ENCODE assay signal across 17 mouse cellular contexts in the genomic region with DNA sequence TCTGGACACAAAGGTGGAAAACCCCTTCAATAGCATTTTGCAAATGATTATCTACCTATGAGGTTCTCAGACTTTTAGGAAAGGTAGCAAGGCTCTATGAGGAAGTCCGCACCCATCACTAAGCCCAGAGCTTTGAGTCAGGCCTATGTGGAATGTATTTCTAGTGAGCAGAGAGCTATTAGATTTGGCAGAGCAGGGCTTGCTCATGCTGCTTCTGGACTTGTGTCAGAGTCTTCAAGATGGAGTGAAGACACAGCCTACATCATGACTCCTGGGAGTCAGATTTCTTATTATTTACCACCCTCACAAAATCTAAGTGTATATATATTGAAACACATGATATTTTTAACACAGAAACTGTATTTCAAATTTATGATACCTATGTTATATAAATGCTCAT.
"Had no signal": no experiment of that assay in that cellular context is flagged by ENCODE, and none has a peak within 500 bp of the region (broad histone marks: within the 10 kb centered on the region; RNA-seq: fewer than 3 reads in every experiment).

No protein-coding gene starts in this region.

- ATAC-seq: hindbrain, embryonic 16.5 days; inflammation-experienced regulatory T-cells, adult 6 months; intestine, embryonic 15.5 days; intestine, postnatal 0 days had no signal

- DNase-seq: gastrocnemius, adult 2 months; gastrocnemius, postnatal 10 days; gastrocnemius, postnatal 25 days; heart, adult 18-20 months; heart, postnatal 10 days; heart, postnatal 4 days; kidney, adult 18-20 months; kidney, adult 8-10 months; kidney, postnatal 10 days; kidney, postnatal 25 days; kidney, postnatal 4 days; liver; liver, embryonic 13.5 days had no signal
